In genomic region chr2:166180744-166181508, GRCm38 (mm10) we compare ENCODE assay signal across 8 mouse cellular contexts. TPM values are rescaled to one million over a fixed set of nuclear protein-coding genes. Genes with fewer than 3 reads are reported as not detected.
DNase-seq lines count a peak whose midpoint lies in the region; ATAC-seq and TF ChIP-seq lines count a peak whose summit lies in the region.

No protein-coding gene starts in this region.

- no peaks in the 10 kb centered on the region for H3K79me2 ChIP-seq in liver, adult 2 months (ENCODE audit: control insufficient read depth, insufficient read depth, low read length)
- H3K79me2 ChIP-seq in myocyte (ENCODE audit: control insufficient read depth, insufficient read depth) = no peaks in the 10 kb centered on the region

- no peak for TF ChIP-seq POLR2A in cortical plate, adult 2 months (IDR thresholded peaks at IDR 0.05; ENCODE audit: extremely low read depth, insufficient read depth, low read length)
- TF ChIP-seq POLR2A in liver, adult 2 months (IDR thresholded peaks at IDR 0.05; ENCODE audit: extremely low read depth, insufficient read depth, low read length) = no peak
- TF ChIP-seq POLR2A in myocyte (IDR thresholded peaks at IDR 0.05; ENCODE audit: insufficient read length, low read depth) = no peak

- H3K27me3 ChIP-seq in liver, embryonic 12.5 days (replicated peaks) = peaks cover 5% of the 10 kb centered on the region; the same call in 1 of the 2 replicates
- no peaks in the 10 kb centered on the region for H3K27me3 ChIP-seq in heart, embryonic 12.5 days (replicated peaks)
- H3K27me3 ChIP-seq in kidney, embryonic 14.5 days (ENCODE audit: control insufficient read depth, insufficient read depth, low read length) = no peaks in the 10 kb centered on the region
- no peaks in the 10 kb centered on the region for H3K27me3 ChIP-seq in liver, adult 2 months (ENCODE audit: control insufficient read depth, insufficient read depth, low read length)
- no peaks in the 10 kb centered on the region for H3K27me3 ChIP-seq in myocyte (ENCODE audit: control insufficient read depth, insufficient read depth, insufficient read length)

- H3K4me2 ChIP-seq in liver, embryonic 12.5 days = no peak overlapping the region
- no peak overlapping the region for H3K4me2 ChIP-seq in heart, embryonic 12.5 days
- H3K4me2 ChIP-seq in kidney, embryonic 14.5 days (replicated peaks; ENCODE audit: low read depth, low read length) = no peak overlapping the region
- peak overlapping the region; percentile 56 for H3K4me2 ChIP-seq in myocyte (ENCODE audit: low read depth)

- H3K36me3 ChIP-seq in liver, embryonic 12.5 days = no peaks in the 10 kb centered on the region
- no peaks in the 10 kb centered on the region for H3K36me3 ChIP-seq in heart, embryonic 12.5 days
- H3K36me3 ChIP-seq in kidney, embryonic 14.5 days (ENCODE audit: control insufficient read depth, insufficient read depth, low read length) = no peaks in the 10 kb centered on the region
- H3K36me3 ChIP-seq in liver, adult 2 months (ENCODE audit: control insufficient read depth, insufficient read depth, low read length) = no peaks in the 10 kb centered on the region
- H3K36me3 ChIP-seq in myocyte (ENCODE audit: control insufficient read depth, insufficient read depth) = no peaks in the 10 kb centered on the region

- DNase-seq in liver = peak; percentile 40
- DNase-seq in liver, adult 2 months (ENCODE audit: extremely low read depth, low read depth, low spot score) = peak; percentile 49

- no peaks in the 10 kb centered on the region for H3K9me3 ChIP-seq in liver, embryonic 12.5 days (replicated peaks)
- 0 out of 2 replicates have a peak, but pooled peaks cover 3% of the 10 kb centered on the region for H3K9me3 ChIP-seq in heart, embryonic 12.5 days (replicated peaks)
- no peaks in the 10 kb centered on the region for H3K9me3 ChIP-seq in kidney, embryonic 14.5 days (ENCODE audit: control insufficient read depth, low read length)

- no peak overlapping the region for H3K4me3 ChIP-seq in liver, embryonic 12.5 days
- H3K4me3 ChIP-seq in cortical plate, adult 2 months (ENCODE audit: insufficient read depth, low read length) = no peak overlapping the region
- no peak overlapping the region for H3K4me3 ChIP-seq in heart, embryonic 12.5 days
- no peak overlapping the region for H3K4me3 ChIP-seq in kidney, embryonic 14.5 days (ENCODE audit: low read length)
- no peak overlapping the region for H3K4me3 ChIP-seq in liver, adult 2 months (ENCODE audit: insufficient read depth, low read depth, low read length)
- no peak overlapping the region for H3K4me3 ChIP-seq in myocyte

- no peak for TF ChIP-seq CTCF in cortical plate, adult 2 months (IDR thresholded peaks at IDR 0.05; ENCODE audit: extremely low read depth, insufficient read depth, low read length)
- TF ChIP-seq CTCF in liver, adult 2 months (IDR thresholded peaks at IDR 0.05; ENCODE audit: low read depth, low read length) = no peak

- no peaks in the 10 kb centered on the region for H3K4me1 ChIP-seq in liver, embryonic 12.5 days
- peaks cover under 1% of the 10 kb centered on the region for H3K4me1 ChIP-seq in cortical plate, adult 2 months (ENCODE audit: control insufficient read depth, insufficient read depth, low read length)
- H3K4me1 ChIP-seq in heart, embryonic 12.5 days (replicated peaks) = peaks cover 54% of the 10 kb centered on the region
- H3K4me1 ChIP-seq in kidney, embryonic 14.5 days (ENCODE audit: control insufficient read depth, insufficient read depth, low read length) = peaks cover 30% of the 10 kb centered on the region
- H3K4me1 ChIP-seq in liver, adult 2 months (ENCODE audit: control insufficient read depth, insufficient read depth, low read length) = no peaks in the 10 kb centered on the region

- no peak for ATAC-seq in liver, embryonic 12.5 days
- no peak; the same call in 1 of the 2 replicates for ATAC-seq in heart, embryonic 12.5 days (ENCODE audit: insufficient number of reproducible peaks, low FRiP score)
- no peak for ATAC-seq in kidney, embryonic 14.5 days (ENCODE audit: low FRiP score, low TSS enrichment)
- no peak for ATAC-seq in inflammation-experienced regulatory T-cells, adult 6 months

- 43% methylated on average over 11 of the region's 11 CpGs for WGBS in liver, embryonic 12.5 days (ENCODE audit: insufficient replicate concordance)
- WGBS in heart, embryonic 12.5 days = 29% methylated on average over 11 of the region's 11 CpGs
- 24% methylated on average over 11 of the region's 11 CpGs for WGBS in kidney, embryonic 14.5 days
- WGBS in liver, adult 2 months = 24% methylated on average over 11 of the region's 11 CpGs

- H3K9ac ChIP-seq in liver, embryonic 12.5 days = no peak overlapping the region
- H3K9ac ChIP-seq in heart, embryonic 12.5 days = no peak overlapping the region
- H3K9ac ChIP-seq in kidney, embryonic 14.5 days (ENCODE audit: low read depth, low read length) = peak overlapping the region; percentile 31; the same call in 1 of the 2 replicates
- H3K9ac ChIP-seq in liver, adult 2 months (ENCODE audit: low read depth, low read length) = no peak overlapping the region

- H3ac ChIP-seq in myocyte (ENCODE audit: control insufficient read depth, insufficient read length) = no peak overlapping the region

- no peak overlapping the region for H3K27ac ChIP-seq in liver, embryonic 12.5 days
- peak overlapping the region; percentile 72; the same call in 1 of the 2 replicates for H3K27ac ChIP-seq in cortical plate, adult 2 months (ENCODE audit: insufficient read depth, low read length)
- peak overlapping the region; percentile 50 for H3K27ac ChIP-seq in heart, embryonic 12.5 days (ENCODE audit: poor library complexity, severe bottlenecking)
- peak overlapping the region; percentile 89 for H3K27ac ChIP-seq in kidney, embryonic 14.5 days (ENCODE audit: low read depth, low read length)
- H3K27ac ChIP-seq in liver, adult 2 months (replicated peaks; ENCODE audit: insufficient read depth, low read depth, low read length) = peak overlapping the region; percentile 45; the same call in 1 of the 2 replicates

TF ChIP-seq in myocyte, 11 proteins besides CTCF, POLR2A, EP300 and RAD21:
- TF ChIP-seq TCF12 (IDR thresholded peaks at IDR 0.05; ENCODE audit: insufficient read depth, poor library complexity, severe bottlenecking) (no peak), MYOG (IDR thresholded peaks at IDR 0.05; ENCODE audit: control insufficient read depth in 1 of 3, insufficient read depth in 1 of 3, insufficient read length in 2 of 3, low read depth in 2 of 3) (no peak), MAX (IDR thresholded peaks at IDR 0.05; ENCODE audit: low read depth) (no peak), E2F4 (IDR thresholded peaks at IDR 0.05; ENCODE audit: insufficient read depth) (no peak), POLR2AphosphoS2 (IDR thresholded peaks at IDR 0.05; ENCODE audit: insufficient read length, low read depth) (no peak), USF1 (IDR thresholded peaks at IDR 0.05; ENCODE audit: low read depth) (no peak), TCF3 (IDR thresholded peaks at IDR 0.05; ENCODE audit: insufficient read length, low read depth) (no peak), MYOD1 (IDR thresholded peaks at IDR 0.05; ENCODE audit: control insufficient read depth in 1 of 3, insufficient read length in 2 of 3, low read depth in 2 of 3) (no peak), REST (IDR thresholded peaks at IDR 0.05; ENCODE audit: insufficient read depth, insufficient read length) (no peak), SRF (IDR thresholded peaks at IDR 0.05; ENCODE audit: control insufficient read depth, insufficient read length, low read depth) (no peak), CEBPB (IDR thresholded peaks at IDR 0.05; ENCODE audit: insufficient read depth, poor library complexity, severe bottlenecking) (no peak)

RNA-seq across cellular contexts. Expression of gene Sulf2, which starts 25.5 kb away (rescaled TPM):
- 7.5 and 11.8 TPM in 2 replicates for polyA plus RNA-seq in liver, embryonic 12.5 days (2016; fragmentation: Nextera tagmentation; extraction: Ambion mirVana)
- 69.5 and 75.0 TPM in 2 replicates for polyA plus RNA-seq in cortical plate, adult 2 months (2012; rRNA removed)
- 136 and 137 TPM in 2 replicates for polyA plus RNA-seq in heart, embryonic 12.5 days (2016; fragmentation: Nextera tagmentation; extraction: Ambion mirVana)
- 69.3 and 80.4 TPM in 2 replicates for polyA plus RNA-seq in kidney, embryonic 14.5 days (2014; fragmentation: Nextera tagmentation; extraction: Ambion mirVana)
- total RNA-seq in liver, adult 2 months (2014; rRNA removed) = 7.8 and 9.9 TPM in 2 replicates
- 16.1 and 21.9 TPM in 2 replicates for polyA plus RNA-seq in liver, adult 2 months (2012; rRNA removed)
- polyA plus RNA-seq in myocyte (2012; fragmentation: generic; extraction: Trizol) = 36.7 TPM
- 1 to 10 TPM; 2.5 to 3.3 (median 2.8) TPM for polyA plus RNA-seq in inflammation-experienced regulatory T-cells, adult 6 months (2017; shearing (Covaris generic))
